Mouse (Mus musculus): ENCODE measurements around the gene Car11.
"Not testable (repeated sequence)": the region's sequence is repeated elsewhere in the genome, so short reads cannot be mapped to it uniquely, and the experiment has no call there.

The Car11 gene

DNA sequence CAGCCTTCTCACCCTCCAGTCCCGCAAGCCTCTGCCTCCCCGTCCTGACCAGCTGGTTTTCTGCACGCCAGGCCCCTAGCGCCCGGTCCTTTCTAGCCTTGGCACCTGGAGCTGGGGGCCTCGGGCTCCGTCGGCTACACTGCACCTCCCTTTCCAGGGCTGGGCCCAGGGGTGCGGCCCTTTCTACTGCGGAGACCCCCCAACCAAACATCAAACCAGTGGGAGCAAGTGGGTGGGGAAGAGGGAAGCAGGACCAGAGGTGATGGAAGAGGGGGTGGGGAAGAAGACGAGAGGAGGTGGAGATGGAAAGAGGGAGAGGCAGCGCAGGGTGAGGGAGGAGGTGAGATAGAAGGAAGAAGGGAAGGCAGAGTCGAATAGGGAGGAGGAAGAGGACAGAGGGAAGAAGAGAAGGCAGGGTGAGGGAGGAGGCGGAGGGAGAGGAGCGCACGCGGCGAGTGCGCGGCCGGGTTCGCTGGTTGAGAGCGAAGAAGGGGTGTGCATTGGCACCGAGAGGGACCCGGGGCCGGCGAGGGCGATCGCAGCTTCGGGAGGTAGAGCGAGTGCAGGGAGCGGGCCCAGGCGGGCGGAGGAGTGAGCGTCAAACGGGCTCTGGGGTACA is at the start of gene Car11:
Car11 (plus strand) TSS at position 321 of the 619 bp plus-strand sequence.
- DNase-seq, result peak in 1 of 2 experiments; percentile 30

DNA sequence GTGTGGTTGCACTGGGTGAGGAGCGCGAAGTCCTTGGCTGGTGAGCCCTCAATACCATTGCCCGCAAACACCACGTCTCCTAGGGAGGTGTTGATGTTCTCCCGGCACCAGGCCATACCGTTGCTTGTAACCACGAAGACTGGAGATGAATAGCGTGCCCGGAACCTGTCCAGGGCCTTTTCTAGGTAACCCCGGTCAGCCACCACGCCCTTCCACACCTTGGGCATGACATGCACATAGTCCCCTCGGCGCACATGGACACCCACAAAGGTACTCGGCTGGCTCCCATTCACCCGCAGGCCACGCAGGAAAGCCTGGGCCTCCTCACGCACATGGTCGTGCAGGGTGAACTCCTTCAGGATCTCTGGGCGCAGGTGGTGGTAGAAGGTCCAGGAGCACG is 49.2 kb upstream of the Car11 start:
- not testable (repeated sequence) for DNase-seq

DNA sequence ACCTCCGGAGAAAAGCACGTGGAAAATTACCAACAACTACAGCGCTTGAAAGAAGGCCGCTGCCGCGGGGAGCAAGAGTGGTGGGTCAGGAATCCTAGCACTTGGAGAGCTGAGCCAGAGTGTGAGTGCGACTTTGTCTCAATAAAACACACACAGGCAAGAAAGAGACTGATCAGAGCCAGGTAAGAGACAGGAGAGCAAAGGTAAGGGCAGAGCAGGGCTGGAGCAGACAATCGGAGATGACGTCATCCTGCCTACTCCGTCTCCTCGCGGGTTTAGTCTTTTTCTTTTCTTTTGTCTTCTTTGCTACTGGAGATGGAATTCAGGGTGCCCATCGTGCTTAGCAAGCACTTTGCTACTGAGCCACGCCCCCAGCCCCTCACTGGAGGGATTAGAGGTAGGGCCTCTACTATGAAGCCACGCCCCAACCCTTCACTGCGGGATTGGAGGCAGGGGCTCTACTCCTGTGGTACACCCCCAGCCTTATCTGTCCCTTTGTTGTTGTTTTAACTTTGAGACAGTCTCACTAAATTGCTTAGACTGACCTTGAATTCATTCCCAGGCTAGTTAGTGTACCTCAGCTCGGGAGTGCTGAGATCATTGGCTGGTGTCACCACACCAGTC is 45.1 kb upstream of the Car11 start:
- no peak for DNase-seq

DNA sequence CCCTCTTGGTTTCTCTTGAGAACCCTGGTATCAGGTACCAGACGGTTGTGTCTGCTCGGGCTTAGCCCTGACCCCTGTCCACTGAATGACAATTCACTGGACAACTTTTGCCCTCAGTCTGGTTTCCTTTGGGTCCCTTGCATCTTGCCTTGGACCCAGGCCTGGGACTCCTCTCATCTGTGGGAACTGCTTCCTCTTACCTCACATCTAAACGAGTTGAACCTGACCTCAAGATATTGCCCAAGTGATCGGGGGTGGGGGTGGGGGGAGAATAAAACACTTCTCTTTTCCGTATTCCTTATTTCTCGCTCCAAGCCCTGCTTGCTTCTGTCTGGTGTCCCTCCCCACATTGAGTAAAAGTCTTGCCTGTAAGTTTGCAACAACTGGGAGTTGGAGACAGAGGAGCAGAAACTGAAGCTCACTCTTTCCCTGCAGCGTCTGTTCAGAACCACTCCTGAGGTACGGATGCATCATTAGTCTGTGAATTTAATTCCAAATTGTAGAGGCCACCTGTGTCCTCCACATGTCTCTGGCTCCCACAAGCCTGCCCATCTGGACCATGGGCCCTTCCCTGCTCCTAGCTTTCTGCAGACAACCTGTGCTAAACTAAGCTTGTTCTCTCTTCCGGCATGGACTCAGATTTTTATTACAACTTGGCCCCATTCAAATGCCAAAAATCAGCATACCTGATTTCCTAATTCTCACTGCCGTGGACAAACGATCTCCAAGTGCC is 38.7 kb upstream of the Car11 start:
- DNase-seq, result no peak

DNA sequence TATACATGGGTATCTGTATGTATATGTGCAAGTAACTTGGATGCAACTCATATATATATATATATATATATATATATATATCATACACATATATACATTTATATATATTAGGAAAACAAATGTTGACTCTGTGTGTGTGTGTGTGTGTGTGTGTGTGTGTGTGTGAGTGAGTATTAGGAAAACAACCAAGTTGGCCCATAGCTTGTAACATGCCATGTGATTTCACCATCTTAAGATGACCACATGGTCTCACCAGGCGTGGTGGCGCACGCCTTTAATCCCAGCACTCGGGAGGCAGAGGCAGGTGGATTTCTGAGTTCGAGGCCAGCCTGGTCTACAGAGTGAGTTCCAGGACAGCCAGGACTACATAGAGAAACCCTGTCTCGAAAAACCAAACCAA is 37.9 kb upstream of the Car11 start:
- DNase-seq, result not testable (repeated sequence)

DNA sequence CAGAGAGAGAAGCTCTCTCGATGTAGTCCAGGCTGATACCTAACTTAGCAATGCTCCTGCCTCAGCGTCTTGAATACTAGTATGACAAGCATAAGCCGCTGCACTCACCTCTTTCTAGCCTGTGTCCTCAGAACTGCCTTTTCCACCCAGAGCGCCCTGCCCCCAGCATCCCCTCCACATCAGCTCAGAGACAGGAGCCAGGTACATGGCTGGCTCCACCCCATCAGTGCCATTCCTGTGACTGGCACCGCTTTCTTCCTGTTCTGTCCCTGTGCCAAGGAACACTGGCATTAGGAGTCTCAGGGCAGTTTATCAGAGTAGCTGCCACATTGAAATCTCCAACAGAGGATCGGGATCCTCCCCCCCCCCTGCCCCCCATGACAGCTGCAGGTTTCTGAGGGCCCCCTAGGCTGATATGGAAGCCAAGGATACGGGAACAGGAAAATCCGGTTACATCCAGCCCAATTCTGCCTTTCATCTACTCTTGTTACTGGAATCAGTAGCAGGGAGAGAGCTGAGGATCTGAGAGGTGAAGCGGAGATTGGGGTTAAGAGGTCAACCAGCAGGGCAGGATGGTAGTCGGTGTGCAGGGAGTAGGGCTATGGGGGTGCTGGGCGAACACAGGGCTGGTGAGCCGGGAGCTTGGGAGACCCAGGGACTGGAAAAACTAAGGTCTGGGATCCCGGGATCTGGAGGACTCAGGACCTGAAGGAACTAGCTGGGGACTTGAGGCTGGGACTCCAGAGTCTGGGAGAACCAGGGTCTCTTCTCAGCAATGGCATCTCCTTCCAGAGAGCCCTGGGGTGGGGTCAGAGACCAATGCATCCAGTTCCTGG is 34.1 kb upstream of the Car11 start:
- DNase-seq, result no peak

DNA sequence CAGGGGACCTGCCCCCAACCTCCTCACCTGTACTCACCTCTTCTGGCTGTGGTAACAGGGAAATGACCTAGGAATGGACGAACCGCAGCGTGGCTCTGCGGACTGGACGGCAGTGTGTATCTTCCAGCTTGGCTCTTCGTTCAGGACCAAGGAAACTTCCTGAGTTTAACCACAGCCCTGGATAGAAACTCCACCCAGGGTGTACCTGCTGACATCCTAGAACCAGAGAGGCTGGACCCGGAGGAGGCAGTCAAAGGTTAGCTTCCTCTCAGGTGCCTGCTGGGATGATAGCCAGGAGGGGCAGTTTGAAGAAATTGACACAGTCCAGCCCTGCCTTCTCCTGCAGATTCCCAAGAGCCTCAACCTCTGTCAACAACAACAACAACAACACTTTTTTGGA is 33.5 kb upstream of the Car11 start, which contains the start of gene Fut2:
Fut2 (minus strand) TSS at position 234 of the 400 bp plus-strand sequence.
- no peak for DNase-seq

DNA sequence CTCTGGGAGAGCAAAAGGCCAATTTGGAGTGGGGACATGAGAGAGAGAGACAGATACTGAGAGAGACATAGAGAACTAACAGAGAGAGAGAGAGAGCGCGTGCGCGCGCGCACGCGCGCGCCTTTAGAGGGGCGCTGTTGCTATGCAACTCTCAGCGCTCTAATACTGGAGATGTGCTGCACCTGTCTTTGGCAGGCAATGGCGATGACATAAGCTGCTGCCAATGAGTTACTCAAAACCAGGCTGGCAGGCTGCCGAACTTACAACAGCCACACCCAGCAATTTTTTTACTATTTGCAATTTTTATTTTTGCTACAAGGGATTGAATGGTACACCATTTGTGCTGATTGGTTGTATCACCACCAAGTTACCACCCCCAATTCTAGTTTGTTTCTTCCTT is 31.9 kb upstream of the Car11 start:
- no peak for DNase-seq

DNA sequence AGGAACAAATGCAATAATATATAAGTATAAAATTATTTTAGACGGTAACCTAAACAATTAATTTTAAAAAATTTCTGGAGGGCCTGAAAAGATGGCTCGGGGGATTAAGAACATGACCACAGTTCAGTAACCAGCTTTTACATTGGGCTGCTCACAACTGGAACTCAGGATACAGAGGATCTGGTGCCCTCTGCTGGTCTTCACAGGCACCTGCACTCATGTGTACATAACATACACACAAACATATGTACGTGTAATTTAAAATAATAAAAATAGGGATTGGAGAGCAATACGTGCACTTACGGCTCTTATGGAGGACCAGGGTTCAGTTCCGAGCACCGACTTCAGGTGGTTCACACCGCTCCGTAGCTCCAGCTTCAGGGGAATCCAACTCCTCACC is 30.7 kb upstream of the Car11 start:
- DNase-seq, result no peak

DNA sequence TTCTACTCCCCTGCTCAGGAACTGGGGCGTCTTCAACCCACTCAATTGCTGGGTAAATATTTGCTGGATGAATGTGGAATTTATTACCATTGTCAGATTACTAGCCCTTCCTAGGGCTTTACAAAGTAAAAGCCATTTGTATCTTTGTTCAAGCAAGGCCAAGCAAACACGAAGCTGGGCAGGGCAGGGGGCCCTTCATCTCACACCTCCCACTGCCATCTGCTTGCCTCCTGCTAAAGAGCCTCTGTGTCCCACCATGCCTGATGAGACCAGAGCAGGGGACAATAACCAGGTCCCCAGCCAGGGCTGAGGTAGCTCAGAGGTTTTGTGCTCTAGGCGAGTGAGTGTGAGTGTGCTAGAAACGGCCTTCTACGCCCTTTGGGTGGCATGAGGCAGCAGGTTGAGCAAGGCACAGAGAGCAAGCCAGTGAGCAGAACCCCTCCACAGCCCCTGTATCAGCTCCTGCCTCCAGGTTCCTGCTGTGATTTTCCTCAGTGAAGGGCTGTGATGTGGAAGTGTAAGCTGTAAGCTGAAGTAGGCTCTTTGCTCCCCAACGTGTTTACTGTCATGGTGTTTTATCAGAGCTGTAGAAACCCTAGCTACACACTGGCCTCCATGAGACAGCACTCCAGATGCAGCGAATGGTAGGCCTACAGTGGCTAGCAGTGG is 21.9 kb upstream of the Car11 start:
- DNase-seq, result no peak

DNA sequence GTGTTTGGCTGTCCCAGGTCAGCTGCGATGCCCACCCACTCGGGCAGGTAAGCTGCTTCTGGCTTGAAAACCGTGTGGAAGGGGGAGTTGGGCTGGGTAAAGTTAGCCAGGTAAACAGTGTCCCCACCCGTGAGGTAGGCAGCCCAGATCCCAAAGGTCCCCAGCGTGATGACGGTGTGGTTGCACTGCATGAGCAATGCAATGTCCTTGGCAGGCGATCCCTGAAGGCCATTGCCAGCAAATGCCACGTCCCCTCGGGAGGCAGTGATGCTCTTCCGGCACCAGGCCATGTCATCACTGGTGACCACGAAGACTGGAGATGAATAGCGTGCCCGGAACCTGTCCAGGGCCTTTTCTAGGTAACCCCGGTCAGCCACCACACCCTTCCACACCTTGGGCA is 21.1 kb upstream of the Car11 start:
- DNase-seq, result no peak

DNA sequence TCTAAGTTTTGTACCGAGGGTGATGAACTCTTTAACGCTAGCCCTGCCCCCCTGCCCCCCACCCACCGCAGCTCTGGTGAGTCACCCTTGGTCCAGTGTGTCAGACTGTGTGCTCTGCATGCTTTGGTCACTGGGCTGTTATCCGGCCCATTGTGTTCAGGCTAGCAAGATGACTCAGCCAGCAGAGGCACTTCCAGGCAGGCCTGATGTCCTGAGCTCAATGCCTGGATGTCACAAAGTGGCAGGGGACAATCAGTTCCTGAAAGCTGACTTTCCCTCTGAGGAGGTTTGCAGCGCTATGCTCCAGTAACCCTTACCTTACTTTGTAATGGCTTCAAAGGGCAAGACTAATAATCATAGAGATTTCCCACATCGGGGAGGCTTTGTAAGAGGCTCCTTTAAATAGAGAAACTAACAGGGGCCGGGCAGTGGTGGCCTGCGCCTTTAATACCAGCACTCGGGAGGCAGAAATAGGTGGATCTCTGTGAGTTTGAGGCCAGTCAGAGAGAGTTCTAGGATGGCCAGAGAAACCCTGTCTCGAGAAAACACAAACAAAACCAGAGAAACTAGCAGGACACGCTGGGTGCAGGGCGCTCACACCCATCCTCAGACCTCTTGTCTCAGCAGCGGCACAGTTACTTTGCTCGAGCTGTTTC is 19.5 kb upstream of the Car11 start:
- DNase-seq, result no peak

DNA sequence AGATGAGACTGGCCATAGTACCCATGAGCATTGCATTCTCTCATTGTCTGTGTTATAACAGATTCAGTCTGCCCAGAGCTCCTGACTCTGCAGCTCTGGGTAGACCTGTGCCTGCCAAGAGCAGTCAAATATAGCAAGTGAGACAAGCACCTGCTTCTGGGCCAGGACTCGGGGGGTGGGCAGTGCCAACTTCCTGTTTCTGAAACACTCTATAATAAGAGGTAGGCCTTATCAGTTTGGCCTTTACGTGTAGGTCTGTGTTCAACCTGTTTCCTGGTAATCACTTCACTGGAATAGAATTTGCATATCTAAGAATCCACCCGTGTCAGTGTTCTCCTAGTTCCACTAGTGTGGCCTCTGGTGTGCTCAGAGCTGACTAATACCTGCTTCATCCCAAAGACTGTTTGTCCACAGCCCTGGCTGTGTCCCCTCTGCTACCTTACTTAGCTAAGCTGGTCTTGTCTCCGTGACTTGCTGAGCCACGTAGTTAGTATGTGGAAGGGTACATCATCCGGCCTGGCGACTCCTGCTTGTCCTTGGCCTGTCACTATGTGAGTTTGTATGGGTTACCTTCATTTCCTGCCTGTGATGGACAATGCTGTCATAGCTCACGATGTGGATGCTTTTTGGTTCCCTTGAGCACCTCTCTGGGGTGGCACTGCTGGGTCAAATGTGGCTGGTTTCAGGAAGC is 18.5 kb upstream of the Car11 start:
- no peak for DNase-seq

DNA sequence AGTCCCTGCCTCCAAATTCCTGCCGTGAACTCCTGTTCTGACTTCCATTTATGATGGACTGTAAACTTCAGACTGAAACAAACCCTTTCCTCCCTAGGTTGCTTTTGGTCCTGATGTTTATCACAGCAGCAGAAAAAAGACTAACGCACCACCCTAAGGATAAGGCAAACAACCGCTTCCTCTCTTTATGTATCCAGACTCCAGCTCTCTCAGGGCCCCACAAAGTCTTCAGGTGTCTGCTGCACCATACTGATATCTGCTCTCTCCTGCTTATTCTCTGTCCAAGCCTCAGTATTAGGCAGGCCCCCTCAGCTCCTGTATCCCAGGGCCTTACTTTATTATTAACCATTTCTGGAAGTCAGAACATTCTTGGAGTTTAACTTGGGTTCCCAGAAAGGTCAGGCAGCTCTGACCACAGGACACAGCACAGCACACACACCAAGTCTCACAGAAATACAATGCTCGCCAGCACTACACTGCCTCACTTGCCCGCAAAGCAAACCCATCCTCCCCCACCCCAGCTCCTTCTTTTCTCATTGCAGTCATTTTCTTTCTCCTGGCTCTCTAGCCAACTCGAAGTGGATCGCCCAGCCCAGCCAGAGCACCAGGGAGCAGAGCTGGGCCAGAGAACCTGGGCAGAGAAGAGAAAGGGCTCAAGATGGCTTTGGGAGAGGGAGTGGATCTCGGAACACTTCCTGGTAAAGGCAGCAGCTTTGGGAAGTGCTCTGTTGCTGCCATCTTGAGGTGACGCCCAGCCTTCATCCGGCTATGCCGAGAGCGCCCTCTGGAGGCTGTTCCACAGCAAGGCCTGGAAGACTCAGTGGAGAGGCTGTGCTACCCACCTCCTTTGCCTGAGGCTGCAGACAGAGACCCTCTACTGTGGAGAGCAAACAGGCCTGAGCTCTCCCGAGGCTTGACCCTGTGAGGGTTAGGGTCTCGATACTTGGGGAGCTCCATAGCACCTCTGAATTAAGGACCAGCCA is 17.2 kb upstream of the Car11 start:
- DNase-seq, result peak; percentile 81 to 83

DNA sequence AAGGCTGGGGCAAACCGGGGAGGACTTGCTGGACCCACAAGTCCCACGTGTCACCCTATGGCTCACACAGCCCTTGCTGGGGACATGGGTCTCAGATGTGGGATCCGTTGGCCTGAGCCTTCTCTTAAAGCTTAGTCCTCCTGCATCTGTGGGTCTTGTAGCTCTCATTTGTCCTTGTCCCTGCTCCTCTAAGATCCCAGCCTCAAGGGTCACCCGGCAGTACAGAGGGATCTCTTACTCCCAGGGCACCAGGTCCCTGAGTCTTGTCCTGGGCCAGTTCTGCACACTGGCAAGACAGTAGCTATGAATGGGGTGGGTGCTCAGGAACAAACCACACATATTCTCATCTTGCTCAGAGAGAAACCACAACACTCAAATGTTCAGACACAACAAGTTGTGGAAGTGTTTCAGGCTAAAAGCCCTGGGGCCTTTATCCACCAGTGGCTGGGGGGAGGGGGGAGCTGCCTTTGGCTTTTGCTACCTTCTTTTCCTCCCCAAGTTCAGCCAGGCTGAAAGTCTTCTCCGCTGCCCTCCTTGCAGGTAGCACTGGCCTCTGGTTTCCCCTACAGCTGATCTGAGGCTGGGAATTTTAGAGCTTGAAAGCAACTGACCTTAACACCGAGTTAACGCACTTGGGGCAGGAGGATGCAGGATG is 16.1 kb upstream of the Car11 start, which contains the start of gene Ntn5:
Ntn5 (plus strand) TSS at position 627 of the 655 bp plus-strand sequence.
- DNase-seq, result no peak

DNA sequence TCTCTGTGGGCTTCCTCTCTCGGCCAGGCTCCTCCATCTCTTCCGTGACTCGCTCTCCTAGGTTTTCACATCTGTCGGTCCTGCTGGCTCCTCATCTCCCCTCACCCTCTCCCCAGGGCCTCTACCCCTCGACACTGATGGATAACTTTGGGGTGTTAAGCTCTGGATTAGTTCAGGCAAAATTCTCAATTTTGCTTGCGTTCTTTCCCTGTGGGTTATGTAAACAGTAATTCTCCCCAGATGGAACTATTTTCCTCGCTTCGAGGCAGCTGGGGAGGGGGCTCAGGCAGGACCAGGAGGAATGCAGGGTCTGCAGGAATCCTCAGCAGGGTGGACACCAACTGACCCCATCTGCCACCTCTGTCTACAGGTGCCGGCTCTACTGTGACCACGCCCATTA is 13.8 kb upstream of the Car11 start:
- no peak for DNase-seq

DNA sequence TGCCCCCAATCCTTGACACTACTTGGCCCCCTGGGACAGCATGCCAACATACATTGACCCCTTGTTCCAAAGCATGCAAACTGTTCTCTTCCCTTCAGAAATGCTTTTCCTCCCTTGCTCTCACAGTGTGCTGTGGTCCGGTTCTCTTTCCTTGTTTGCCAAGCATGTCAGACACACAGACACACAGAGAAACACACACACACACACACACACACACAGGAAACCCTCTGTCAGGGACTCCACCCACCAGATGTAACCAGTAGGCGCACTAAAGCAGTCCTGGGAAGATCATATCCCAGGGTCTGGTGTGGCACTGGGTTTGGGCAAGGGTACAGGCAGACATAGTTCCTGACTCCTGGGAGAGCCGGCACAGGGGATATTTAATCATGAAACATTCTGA is 12.8 kb upstream of the Car11 start:
- DNase-seq, result no peak

DNA sequence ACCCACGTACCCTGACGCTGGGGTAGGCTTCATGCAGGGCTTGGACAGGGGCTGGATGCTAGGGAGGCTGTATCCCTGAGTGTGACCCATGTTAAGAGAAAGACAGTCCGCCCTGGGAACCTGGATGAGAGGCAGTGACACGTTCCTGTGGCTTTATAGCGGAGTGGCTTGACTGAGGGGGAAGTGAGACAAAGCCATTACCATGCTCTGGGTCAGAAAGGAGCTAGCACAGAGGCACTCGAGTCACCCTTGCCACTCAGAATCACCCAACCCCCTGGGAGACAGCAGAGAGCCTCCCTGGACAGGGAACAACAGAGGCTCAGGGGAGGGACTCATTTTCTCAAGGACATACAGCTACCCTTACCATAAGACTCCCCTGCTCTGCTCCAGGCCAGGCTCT is 10.5 kb upstream of the Car11 start:
- no peak for DNase-seq

DNA sequence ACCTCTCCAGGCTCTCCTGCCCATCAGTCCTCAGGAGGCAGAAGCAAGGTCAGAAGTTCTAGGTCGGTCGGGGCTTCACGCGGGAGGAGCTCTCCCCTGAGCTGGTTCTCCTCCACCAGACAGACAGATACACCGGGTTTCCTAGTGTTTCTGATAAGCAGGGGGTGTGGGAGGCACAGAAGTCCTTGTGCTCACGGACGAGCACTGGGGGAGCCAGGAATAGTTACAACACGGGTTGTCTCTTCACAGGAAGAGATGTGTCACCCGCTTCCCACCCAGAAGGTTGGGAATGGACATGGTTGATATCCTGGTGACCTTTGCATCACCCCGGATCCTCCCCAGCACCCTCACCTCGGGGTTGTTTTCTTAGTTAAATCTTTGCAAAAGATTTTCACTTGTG is 9.8 kb upstream of the Car11 start:
- DNase-seq, result no peak

DNA sequence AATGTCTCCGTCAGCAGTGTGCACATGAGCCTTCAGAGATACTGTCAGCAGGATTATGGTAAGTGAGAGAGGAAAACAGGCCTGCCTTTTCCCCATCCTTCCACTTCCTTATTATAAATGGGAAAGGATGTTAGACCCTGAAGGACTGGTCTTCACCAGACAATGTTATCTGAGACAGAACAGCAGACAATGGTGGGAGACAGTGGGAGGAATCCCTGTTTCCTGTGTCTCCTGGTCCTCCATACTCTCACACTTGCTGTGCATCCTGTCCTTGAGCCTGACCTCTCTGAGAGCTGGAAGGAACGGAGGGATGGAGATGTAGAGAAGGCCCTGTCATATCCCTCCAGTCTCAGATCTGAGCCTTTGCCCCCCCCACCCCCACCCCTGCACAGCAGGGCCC is 7.3 kb upstream of the Car11 start:
- DNase-seq, result no peak

Measured in thymus, postnatal 36 days (tissue).